ENCODE assay signal across 1 mouse cellular context in genomic region chr11:75966401-75967372, GRCm38 (mm10).
TF ChIP-seq lines count a peak whose summit lies in the region.

No protein-coding gene starts in this region.

TF ChIP-seq in MEL, 35 proteins besides CTCF, POLR2A, EP300 and RAD21 (continued from another document):
- peak; percentile 51; the same call in 1 of the 2 replicates for TF ChIP-seq ZKSCAN1 (IDR thresholded peaks at IDR 0.05; ENCODE audit: low read depth, low read length)
- no peak for TF ChIP-seq USF2 (IDR thresholded peaks at IDR 0.05; ENCODE audit: borderline replicate concordance in 1 of 2, insufficient read depth in 1 of 2, low read depth in 1 of 2, low read length in 2 of 2)
- peak; percentile 65 for TF ChIP-seq ETS1 (IDR thresholded peaks at IDR 0.05; ENCODE audit: low read depth, low read length)
- TF ChIP-seq TCF12 (IDR thresholded peaks at IDR 0.05; ENCODE audit: low read depth, low read length), result peak; percentile 69
TF ChIP-seq in MEL: peak in this region for 20.
